Mouse (Mus musculus): ENCODE measurements around the gene Il11. TPM values are rescaled to one million over a fixed set of nuclear protein-coding genes. Genes with fewer than 3 reads are reported as not detected.

The Il11 gene
- polyA plus RNA-seq, 1 experiment from 2014 or later: 1.3 TPM

Other genes starting within 250 kb of the Il11 start
- gene Syt5, start 235.3 kb downstream of the Il11 start, polyA plus RNA-seq (2015; fragmentation: Nextera tagmentation; extraction: Ambion mirVana): 185 and 186 TPM in 2 replicates
- gene Ptprh, start 178.8 kb downstream of the Il11 start, polyA plus RNA-seq (2015; fragmentation: Nextera tagmentation; extraction: Ambion mirVana): 0.68 and 1.4 TPM in 2 replicates
- 2.1 and 2.4 TPM in 2 replicates for gene Tmem86b, start 151.4 kb downstream of the Il11 start, polyA plus RNA-seq (2015; fragmentation: Nextera tagmentation; extraction: Ambion mirVana)
- 5.6 and 6.8 TPM in 2 replicates for gene Ppp6r1, start 123.8 kb downstream of the Il11 start, polyA plus RNA-seq (2015; fragmentation: Nextera tagmentation; extraction: Ambion mirVana)
- gene Hspbp1, start 97.8 kb downstream of the Il11 start, polyA plus RNA-seq (2015; fragmentation: Nextera tagmentation; extraction: Ambion mirVana): 169 and 181 TPM in 2 replicates
- 7.5 and 7.8 TPM in 2 replicates for gene Brsk1, start 92.3 kb downstream of the Il11 start, polyA plus RNA-seq (2015; fragmentation: Nextera tagmentation; extraction: Ambion mirVana)
- gene Tmem150b, start 57.6 kb downstream of the Il11 start, polyA plus RNA-seq (2015; fragmentation: Nextera tagmentation; extraction: Ambion mirVana): 0.25 TPM in 1 of 2 replicates, not detected in the other
- 58.5 and 61.1 TPM in 2 replicates for gene Kmt5c, start 42.7 kb downstream of the Il11 start, polyA plus RNA-seq (2015; fragmentation: Nextera tagmentation; extraction: Ambion mirVana)
- gene Cox6b2, start 29.8 kb downstream of the Il11 start, polyA plus RNA-seq (2015; fragmentation: Nextera tagmentation; extraction: Ambion mirVana): 19.3 and 21.3 TPM in 2 replicates
- gene Fam71e2, start 11.6 kb downstream of the Il11 start, polyA plus RNA-seq (2015; fragmentation: Nextera tagmentation; extraction: Ambion mirVana): not detected in 2 replicates
- gene Tmem190, start 78 bp upstream of the Il11 start, polyA plus RNA-seq (2015; fragmentation: Nextera tagmentation; extraction: Ambion mirVana): 0.48 and 0.73 TPM in 2 replicates
- 6.2 and 6.5 TPM in 2 replicates for gene Tmem238, start 6.8 kb upstream of the Il11 start, polyA plus RNA-seq (2015; fragmentation: Nextera tagmentation; extraction: Ambion mirVana)
- gene Rpl28, start 10.0 kb upstream of the Il11 start, polyA plus RNA-seq (2015; fragmentation: Nextera tagmentation; extraction: Ambion mirVana): 201 and 213 TPM in 2 replicates
- 226 and 253 TPM in 2 replicates for gene Ube2s, start 29.7 kb upstream of the Il11 start, polyA plus RNA-seq (2015; fragmentation: Nextera tagmentation; extraction: Ambion mirVana)
- 14.0 and 14.6 TPM in 2 replicates for gene Shisa7, start 61.8 kb upstream of the Il11 start, polyA plus RNA-seq (2015; fragmentation: Nextera tagmentation; extraction: Ambion mirVana)
- 3.6 and 5.0 TPM in 2 replicates for gene Isoc2b, start 87.4 kb upstream of the Il11 start, polyA plus RNA-seq (2015; fragmentation: Nextera tagmentation; extraction: Ambion mirVana)
- 0.46 and 0.57 TPM in 2 replicates for gene Isoc2a, start 94.3 kb upstream of the Il11 start, polyA plus RNA-seq (2015; fragmentation: Nextera tagmentation; extraction: Ambion mirVana)
- 0.32 and 0.38 TPM in 2 replicates for gene Gm36210, start 123.7 kb upstream of the Il11 start, polyA plus RNA-seq (2015; fragmentation: Nextera tagmentation; extraction: Ambion mirVana)
- 3.1 and 3.6 TPM in 2 replicates for gene Zfp628, start 132.4 kb upstream of the Il11 start, polyA plus RNA-seq (2015; fragmentation: Nextera tagmentation; extraction: Ambion mirVana)
- 48.2 and 49.4 TPM in 2 replicates for gene Nat14, start 139.2 kb upstream of the Il11 start, polyA plus RNA-seq (2015; fragmentation: Nextera tagmentation; extraction: Ambion mirVana)
- gene Ssc5d, start 142.9 kb upstream of the Il11 start, polyA plus RNA-seq (2015; fragmentation: Nextera tagmentation; extraction: Ambion mirVana): 0.72 and 0.85 TPM in 2 replicates
- 0.18 TPM in 1 of 2 replicates, not detected in the other for gene Sbk2, start 181.5 kb upstream of the Il11 start, polyA plus RNA-seq (2015; fragmentation: Nextera tagmentation; extraction: Ambion mirVana)
- 0.60 and 0.93 TPM in 2 replicates for gene Sbk3, start 188.3 kb upstream of the Il11 start, polyA plus RNA-seq (2015; fragmentation: Nextera tagmentation; extraction: Ambion mirVana)
- 56.3 and 69.2 TPM in 2 replicates for gene Zfp579, start 213.3 kb upstream of the Il11 start, polyA plus RNA-seq (2015; fragmentation: Nextera tagmentation; extraction: Ambion mirVana)
- gene Zfp524, start 231.6 kb upstream of the Il11 start, polyA plus RNA-seq (2015; fragmentation: Nextera tagmentation; extraction: Ambion mirVana): 6.7 and 7.9 TPM in 2 replicates
- gene Fiz1, start 231.8 kb upstream of the Il11 start, polyA plus RNA-seq (2015; fragmentation: Nextera tagmentation; extraction: Ambion mirVana): 30.7 and 35.5 TPM in 2 replicates
- gene Gm44973, start 232.6 kb upstream of the Il11 start, polyA plus RNA-seq (2015; fragmentation: Nextera tagmentation; extraction: Ambion mirVana): 0.41 and 1.0 TPM in 2 replicates
- 6.6 and 7.2 TPM in 2 replicates for gene Zfp865, start 237.5 kb upstream of the Il11 start, polyA plus RNA-seq (2015; fragmentation: Nextera tagmentation; extraction: Ambion mirVana)
- 70.0 and 73.1 TPM in 2 replicates for gene Ccdc106, start 237.7 kb upstream of the Il11 start, polyA plus RNA-seq (2015; fragmentation: Nextera tagmentation; extraction: Ambion mirVana)